In genomic region chr2:120850424-120851082, GRCm38 (mm10) we compare ENCODE assay signal across 8 mouse cellular contexts. TPM values are rescaled to one million over a fixed set of nuclear protein-coding genes. Genes with fewer than 3 reads are reported as not detected.
A peak's percentile ranks its signal among the peaks of the same experiment; 100 is the strongest.
DNase-seq lines count a peak whose midpoint lies in the region; ATAC-seq lines count a peak whose summit lies in the region.

Gene Ttbk2, minus strand, starts transcription at chr2:120850604.

- no peaks in the 10 kb centered on the region for H3K36me3 ChIP-seq in hindbrain, embryonic 14.5 days (replicated peaks; ENCODE audit: control insufficient read depth, insufficient read depth)

- H3K27me3 ChIP-seq in hindbrain, embryonic 14.5 days (ENCODE audit: control insufficient read depth, insufficient read depth, low read length): no peaks in the 10 kb centered on the region

- H3K4me3 ChIP-seq in hindbrain, embryonic 14.5 days (replicated peaks; ENCODE audit: low read length): peak within 1 kb of the TSS; percentile 88

- peak within 1 kb of the TSS; percentile 91 for H3K27ac ChIP-seq in hindbrain, embryonic 14.5 days

- ATAC-seq in hindbrain, embryonic 14.5 days (ENCODE audit: low FRiP score): peak; percentile 100

- H3K4me1 ChIP-seq in hindbrain, embryonic 14.5 days (replicated peaks; ENCODE audit: control insufficient read depth, insufficient read depth, low read length): peaks cover 21% of the 10 kb centered on the region; the same call in 1 of the 2 replicates

- WGBS in hindbrain, embryonic 14.5 days: 2% methylated on average over 39 of the region's 39 CpGs

- H3K4me2 ChIP-seq in hindbrain, embryonic 14.5 days (replicated peaks): peak within 1 kb of the TSS; percentile 74

- no peaks in the 10 kb centered on the region for H3K9me3 ChIP-seq in hindbrain, embryonic 14.5 days (ENCODE audit: control insufficient read depth, low read length)

- peak within 1 kb of the TSS; percentile 85 for H3K9ac ChIP-seq in hindbrain, embryonic 14.5 days

- peak; percentile 97 for DNase-seq in R1 (ENCODE audit: low read depth, low spot score)
- peak; percentile 99 for DNase-seq in cerebellum, postnatal 25 days
- DNase-seq in frontal cortex, postnatal 25 days (ENCODE audit: low spot score in 2 of 2): peak; percentile 98
- peak; percentile 98 for DNase-seq in hindbrain, embryonic 14.5 days (ENCODE audit: low spot score)
- DNase-seq in layer of hippocampus, postnatal 36 days: peak; percentile 98 to 99
- peak; percentile 98 for DNase-seq in lung, postnatal 36 days
- DNase-seq in retina, postnatal 1 day: peak; percentile 99
- DNase-seq in urinary bladder, adult 18-20 months (ENCODE audit: low spot score in 2 of 2): peak; percentile 95 to 98

RNA-seq across cellular contexts. Expression of gene Ttbk2, which starts in this region (rescaled TPM):
- polyA plus RNA-seq in hindbrain, embryonic 14.5 days (2014; fragmentation: Nextera tagmentation; extraction: Ambion mirVana): 17.4 and 18.1 TPM in 2 replicates
- 10 to 100 TPM; 69.6 to 72.2 TPM for total RNA-seq in layer of hippocampus, postnatal 36 days (2021)

Comparison
In these comparisons a context has a peak if more than half of its experiments do, and no peak if none do; other contexts are left out.
1. Peak in every context shown above with its lines: DNase-seq, ATAC-seq, H3K4me3 ChIP-seq and H3K27ac ChIP-seq.